ENCODE assay signal across 8 mouse cellular contexts in genomic region chr7:90456845-90457468, GRCm38 (mm10). TPM values are rescaled to one million over a fixed set of nuclear protein-coding genes. Genes with fewer than 3 reads are reported as not detected.
A peak's percentile ranks its signal among the peaks of the same experiment; 100 is the strongest.
DNase-seq lines count a peak whose midpoint lies in the region; ATAC-seq lines count a peak whose summit lies in the region.

Gene Tmem126a, minus strand, starts transcription at chr7:90457229.

- intact Hi-C loops in gastrocnemius, postnatal 14 days (cut with DNase I; ENCODE audit: low total_unique reads) = no loop called here

- peak; percentile 90 for ATAC-seq in megakaryocyte, adult 5-6 weeks (ENCODE audit: poor library complexity, severe bottlenecking)

- DNase-seq in adrenal gland, adult 18-20 months (ENCODE audit: low spot score in 2 of 2) = peak; percentile 80 to 83
- DNase-seq in embryo, embryonic 10.5 days (ENCODE audit: low spot score) = peak; percentile 93
- DNase-seq in gastrocnemius, postnatal 14 days = peak; percentile 89
- DNase-seq in induced T-regulatory cell, adult 2 months (ENCODE audit: low read depth) = peak; percentile 91
- DNase-seq in left cerebral cortex, adult 8-10 months (ENCODE audit: low spot score in 2 of 2) = peak; percentile 67 to 79
- DNase-seq in right cerebral cortex, postnatal 10 days (ENCODE audit: low spot score in 2 of 2) = peak; percentile 91 to 93
- peak; percentile 82 for DNase-seq in urinary bladder, postnatal 14 days (ENCODE audit: low spot score)

RNA-seq across cellular contexts. Expression of gene Tmem126a, which starts in this region (rescaled TPM):
- 10 to 100 TPM; 54.5 to 72.1 TPM for total RNA-seq in adrenal gland, adult 18-20 months (2021)
- total RNA-seq in gastrocnemius, postnatal 14 days (2021) = 10 to 100 TPM; 79.6 to 81.3 TPM
- 10 to 100 TPM; 37.1 to 40.9 (median 38.4) TPM for total RNA-seq in left cerebral cortex, adult 8-10 months (2022)
- total RNA-seq in megakaryocyte, adult 5-6 weeks (2015) = 59.0 and 64.5 TPM in 2 replicates
- 20.7 and 31.2 TPM in 2 replicates for total RNA-seq in megakaryocyte, adult 5-6 weeks (2017)

Comparison
In these comparisons a context has a peak if more than half of its experiments do, and no peak if none do; other contexts are left out.
1. Peak in every context shown above with its lines: DNase-seq and ATAC-seq.